Mouse (Mus musculus): ENCODE results near the gene Osbpl9. TPM values are rescaled to one million over a fixed set of nuclear protein-coding genes. Genes with fewer than 3 reads are reported as not detected.

Osbpl9 gene
- polyA plus RNA-seq, 1 experiment from 2014 or later: 64.1 TPM

DNA sequence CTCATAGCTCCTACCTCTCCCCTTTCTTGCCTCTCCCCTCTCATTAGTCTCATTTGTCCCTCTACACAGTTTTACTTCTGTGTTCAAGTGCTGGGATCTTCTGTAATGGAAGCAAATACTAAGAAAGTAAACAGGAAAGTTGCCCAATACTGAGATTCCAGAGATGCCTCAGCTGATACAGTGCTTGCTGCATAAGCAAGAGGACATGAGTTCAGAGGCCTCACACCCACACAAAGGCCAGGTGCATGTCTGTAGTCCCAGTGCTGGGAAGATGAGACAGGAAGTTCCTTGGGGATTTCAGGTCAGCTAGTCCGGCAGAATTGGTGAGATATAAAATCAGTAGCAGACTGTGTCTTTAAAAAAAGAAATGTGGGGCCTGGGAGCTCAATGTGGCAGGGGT is 2.3 kb upstream of the Osbpl9 start:
- Histone ChIP-seq H3K9ac (no peak overlapping the region), H3K4me3 (replicated peaks) (no peak overlapping the region), H3K4me2 (replicated peaks) (no peak overlapping the region), H3K27me3 (no peaks in the 10 kb centered on the region), H3K36me3 (no peaks in the 10 kb centered on the region), H3K4me1 (peaks cover 7% of the 10 kb centered on the region; the same call in 1 of the 2 replicates), H3K27ac (replicated peaks) (no peak overlapping the region), H3K9me3 (replicated peaks) (no peaks in the 10 kb centered on the region)
- WGBS: 62% methylated on average over 1 of the region's 1 CpGs
- no peak for ATAC-seq (ENCODE audit: insufficient number of reproducible peaks, low FRiP score, low TSS enrichment, low read depth)

DNA sequence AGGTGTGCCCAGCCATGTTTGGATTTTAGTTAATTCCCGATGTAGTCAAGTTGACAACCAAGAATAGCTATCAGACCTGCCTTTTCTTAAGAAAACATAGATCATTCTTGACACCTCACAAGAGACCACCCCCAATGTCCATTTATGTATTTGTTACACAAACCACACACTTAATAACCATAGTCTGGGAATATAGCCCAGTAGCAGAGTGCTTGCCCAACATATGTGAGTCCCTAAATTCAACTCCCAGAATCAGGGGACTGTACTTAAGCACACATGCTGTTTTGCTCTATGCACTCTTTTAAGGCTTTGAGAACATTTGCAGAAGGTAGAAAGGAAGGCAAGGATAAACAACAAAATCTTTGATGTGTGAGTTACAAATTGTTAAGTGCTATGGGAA is 1.9 kb upstream of the Osbpl9 start:
- WGBS: 83% methylated on average over 1 of the region's 1 CpGs
- no peak overlapping the region for H3K4me2 ChIP-seq (replicated peaks)
- no peak overlapping the region for H3K9ac ChIP-seq
- H3K4me3 ChIP-seq (replicated peaks): no peak overlapping the region
- no peaks in the 10 kb centered on the region for H3K27me3 ChIP-seq
- no peaks in the 10 kb centered on the region for H3K36me3 ChIP-seq
- H3K4me1 ChIP-seq: peaks cover 7% of the 10 kb centered on the region; the same call in 1 of the 2 replicates
- no peak for ATAC-seq (ENCODE audit: insufficient number of reproducible peaks, low FRiP score, low TSS enrichment, low read depth)
- no peaks in the 10 kb centered on the region for H3K9me3 ChIP-seq (replicated peaks)
- H3K27ac ChIP-seq (replicated peaks): no peak overlapping the region

DNA sequence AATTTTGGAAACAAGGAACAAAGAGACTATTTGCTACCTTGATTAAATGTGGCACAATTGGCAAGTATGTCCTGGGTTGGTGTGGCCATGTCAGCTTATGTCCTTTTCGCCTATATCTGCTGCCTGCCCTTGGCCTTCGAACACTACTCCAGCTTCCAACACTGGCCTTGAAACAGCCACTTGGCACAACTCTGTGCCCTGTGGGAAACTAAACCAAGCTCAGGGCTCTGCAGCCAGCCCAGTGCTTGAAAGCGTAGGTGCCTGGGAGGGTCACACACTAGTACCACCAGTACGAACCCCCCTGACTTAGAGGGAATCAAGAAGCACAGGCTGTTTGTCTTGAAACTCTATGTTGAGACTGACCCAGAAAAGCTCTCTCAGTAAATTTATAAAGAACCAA is 3.0 kb downstream of the Osbpl9 start:
- peaks cover 4% of the 10 kb centered on the region; the same call in 1 of the 2 replicates for H3K36me3 ChIP-seq
- 95% methylated on average over 4 of the region's 4 CpGs for WGBS

DNA sequence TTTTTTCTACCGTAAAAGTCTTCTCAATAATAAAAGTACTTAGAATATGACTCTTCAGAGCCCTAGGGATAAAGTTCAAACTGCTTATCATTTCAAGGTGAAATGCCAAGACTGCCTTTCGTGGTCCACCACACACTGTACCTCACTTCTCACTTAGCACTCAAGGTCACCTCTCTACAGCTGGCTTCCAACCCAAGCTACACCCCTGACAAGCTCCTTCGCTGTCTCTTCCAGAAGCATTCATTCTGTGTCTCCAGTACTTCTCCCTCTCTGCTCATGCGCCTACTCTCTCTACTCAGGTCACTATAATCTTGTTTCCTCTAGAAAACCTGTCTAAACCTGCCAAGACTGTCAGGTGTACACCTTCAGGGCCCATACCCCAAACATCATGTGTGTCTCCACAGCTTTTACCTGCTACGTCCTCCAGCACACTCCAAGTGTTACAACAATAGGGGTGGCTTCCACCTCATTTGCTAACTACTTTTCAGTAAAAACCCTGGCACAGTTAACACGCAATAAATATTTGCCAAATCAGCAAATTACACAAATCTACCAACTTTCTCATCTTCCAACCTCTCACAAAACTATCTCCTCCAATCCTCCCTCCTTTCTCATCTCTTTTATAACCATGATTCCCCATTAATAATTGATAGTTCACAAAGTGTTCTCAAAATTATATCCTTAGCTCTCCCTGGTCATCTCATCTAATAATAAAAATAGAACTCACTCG is 6.0 kb downstream of the Osbpl9 start:
- H3K9me3 ChIP-seq (replicated peaks): no peaks in the 10 kb centered on the region
- WGBS: 76% methylated on average over 7 of the region's 7 CpGs
- peaks cover 4% of the 10 kb centered on the region; the same call in 1 of the 2 replicates for H3K36me3 ChIP-seq
- no peak for ATAC-seq (ENCODE audit: insufficient number of reproducible peaks, low FRiP score, low TSS enrichment, low read depth)
- no peak overlapping the region for H3K27ac ChIP-seq (replicated peaks)
- H3K4me3 ChIP-seq (replicated peaks): no peak overlapping the region
- H3K4me1 ChIP-seq: peaks cover 7% of the 10 kb centered on the region
- no peaks in the 10 kb centered on the region for H3K27me3 ChIP-seq
- H3K4me2 ChIP-seq (replicated peaks): no peak overlapping the region
- H3K9ac ChIP-seq: no peak overlapping the region

More for the DNA sequence above, 3.0 kb downstream of the Osbpl9 start:
- Histone ChIP-seq H3K4me3 (replicated peaks) (no peak overlapping the region), H3K27ac (replicated peaks) (no peak overlapping the region), H3K9ac (no peak overlapping the region), H3K4me2 (replicated peaks) (no peak overlapping the region), H3K9me3 (replicated peaks) (no peaks in the 10 kb centered on the region), H3K4me1 (peaks cover 10% of the 10 kb centered on the region), H3K27me3 (no peaks in the 10 kb centered on the region)
- ATAC-seq (ENCODE audit: insufficient number of reproducible peaks, low FRiP score, low TSS enrichment, low read depth): no peak

DNA sequence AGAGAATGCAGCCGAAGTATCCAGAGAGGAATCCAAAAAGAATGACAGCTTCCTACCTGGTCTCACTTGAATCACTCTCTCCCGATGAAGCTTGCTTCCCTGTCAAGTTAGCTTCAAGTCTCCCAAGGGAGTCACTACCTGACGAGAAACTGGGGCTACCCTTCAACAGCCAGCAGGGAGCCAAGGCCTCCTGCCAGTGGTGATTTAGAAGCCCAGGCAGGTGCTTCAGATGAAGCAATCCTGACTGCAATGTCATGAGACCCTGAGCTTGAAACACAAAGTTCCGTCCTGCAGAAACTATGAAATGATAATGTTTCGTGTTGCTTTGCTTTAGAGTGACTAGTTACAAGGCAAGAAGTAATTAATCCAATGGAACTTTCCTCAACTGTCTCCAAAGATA is 8.2 kb downstream of the Osbpl9 start:
- Histone ChIP-seq H3K36me3 (peaks cover 4% of the 10 kb centered on the region; the same call in 1 of the 2 replicates), H3K27ac (replicated peaks) (no peak overlapping the region), H3K27me3 (no peaks in the 10 kb centered on the region), H3K4me3 (replicated peaks) (no peak overlapping the region), H3K9ac (no peak overlapping the region), H3K9me3 (replicated peaks) (no peaks in the 10 kb centered on the region), H3K4me2 (replicated peaks) (no peak overlapping the region), H3K4me1 (peaks cover 3% of the 10 kb centered on the region; the same call in 1 of the 2 replicates)
- no peak for ATAC-seq (ENCODE audit: insufficient number of reproducible peaks, low FRiP score, low TSS enrichment, low read depth)
- 82% methylated on average over 5 of the region's 5 CpGs for WGBS

DNA sequence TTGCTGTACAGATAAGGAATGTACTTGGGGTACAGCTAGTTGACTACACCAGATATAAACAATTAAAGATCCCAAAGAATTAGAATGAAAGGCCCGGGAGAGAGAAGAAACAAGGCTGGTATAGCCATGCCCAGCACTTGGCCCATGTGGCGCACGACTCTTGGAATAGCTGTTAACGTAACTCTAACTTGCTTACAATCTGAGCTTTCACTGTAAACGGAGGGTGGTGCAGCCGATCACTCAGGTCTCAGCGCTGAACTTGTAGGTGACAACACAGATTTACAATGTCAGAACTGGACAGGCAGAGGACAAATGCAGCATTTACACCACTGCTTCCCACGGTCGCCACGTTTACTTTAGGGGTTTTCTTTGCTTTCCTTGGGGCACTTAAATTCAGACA is 10.5 kb downstream of the Osbpl9 start:
- H3K4me2 ChIP-seq (replicated peaks): no peak overlapping the region
- H3K9ac ChIP-seq: no peak overlapping the region
- ATAC-seq (ENCODE audit: insufficient number of reproducible peaks, low FRiP score, low TSS enrichment, low read depth): no peak
- H3K4me1 ChIP-seq: peaks cover 1% of the 10 kb centered on the region; the same call in 1 of the 2 replicates
- 73% methylated on average over 10 of the region's 10 CpGs for WGBS
- no peaks in the 10 kb centered on the region for H3K9me3 ChIP-seq (replicated peaks)
- no peak overlapping the region for H3K27ac ChIP-seq (replicated peaks)
- no peak overlapping the region for H3K4me3 ChIP-seq (replicated peaks)
- H3K36me3 ChIP-seq: no peaks in the 10 kb centered on the region
- H3K27me3 ChIP-seq: no peaks in the 10 kb centered on the region

DNA sequence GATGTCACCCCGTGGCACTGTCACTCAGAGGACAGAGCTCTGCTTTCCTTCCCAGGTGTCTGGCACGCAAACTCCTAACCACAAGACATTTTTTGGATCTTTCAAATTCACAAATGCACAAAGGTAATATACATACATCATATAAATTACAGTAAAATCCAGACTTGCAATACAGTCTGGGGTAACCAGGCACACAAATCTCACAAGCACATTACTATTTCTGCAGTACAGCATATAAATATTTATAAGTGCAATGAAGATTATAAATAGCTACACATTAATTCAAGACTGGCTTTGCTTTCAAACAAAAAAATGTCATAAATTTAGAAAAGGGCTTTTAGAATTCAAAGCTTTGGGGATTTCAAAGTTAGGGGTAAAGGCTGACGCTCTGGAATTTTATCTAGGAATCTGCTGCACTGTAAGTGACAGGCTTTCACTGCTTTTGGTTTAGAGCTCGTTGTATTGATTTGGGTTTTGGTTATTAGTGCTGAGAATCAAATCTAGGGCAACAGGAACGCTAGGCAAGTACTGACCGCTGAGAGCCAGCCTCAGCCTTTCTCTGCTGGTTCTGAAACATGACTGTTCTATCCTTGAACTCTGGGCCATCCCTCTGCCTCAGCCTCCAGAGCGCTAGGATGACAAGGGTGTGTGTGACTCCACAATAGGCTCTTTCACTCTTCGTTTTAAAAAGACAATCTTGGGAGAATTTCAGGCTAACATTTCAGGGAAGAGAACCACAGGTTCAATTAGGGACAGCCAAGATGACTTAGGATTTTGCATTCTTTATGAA is 16.3 kb downstream of the Osbpl9 start:
- no peak for ATAC-seq (ENCODE audit: insufficient number of reproducible peaks, low FRiP score, low TSS enrichment, low read depth)
- Histone ChIP-seq H3K9ac (no peak overlapping the region), H3K4me3 (replicated peaks) (no peak overlapping the region), H3K9me3 (replicated peaks) (no peaks in the 10 kb centered on the region), H3K27ac (replicated peaks) (no peak overlapping the region), H3K4me2 (replicated peaks) (no peak overlapping the region), H3K4me1 (no peaks in the 10 kb centered on the region), H3K36me3 (no peaks in the 10 kb centered on the region), H3K27me3 (no peaks in the 10 kb centered on the region)
- WGBS: 62% methylated on average over 8 of the region's 8 CpGs

DNA sequence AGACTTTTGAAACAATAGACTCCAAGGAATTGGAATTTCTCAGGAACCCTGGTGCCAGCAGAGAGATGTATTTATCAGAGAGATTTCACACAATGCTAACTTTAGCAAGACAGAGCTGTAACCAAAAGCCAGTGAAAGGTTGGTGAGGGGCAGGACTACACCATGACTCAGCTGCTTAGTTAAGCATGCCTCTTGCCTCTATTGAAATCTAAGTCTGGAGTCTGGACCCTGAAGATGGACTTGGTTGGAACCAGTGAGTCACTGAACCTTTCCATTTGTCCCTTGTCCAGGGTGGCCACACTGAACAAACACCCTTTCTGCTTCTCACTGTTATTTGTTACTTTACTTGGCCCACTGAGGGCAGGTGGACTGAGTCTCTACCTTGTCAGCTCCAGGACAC is 26.4 kb downstream of the Osbpl9 start:
- no peaks in the 10 kb centered on the region for H3K36me3 ChIP-seq
- no peaks in the 10 kb centered on the region for H3K9me3 ChIP-seq (replicated peaks)
- H3K4me1 ChIP-seq: peaks cover 17% of the 10 kb centered on the region
- H3K4me2 ChIP-seq (replicated peaks): no peak overlapping the region
- ATAC-seq (ENCODE audit: insufficient number of reproducible peaks, low FRiP score, low TSS enrichment, low read depth): no peak
- H3K4me3 ChIP-seq (replicated peaks): no peak overlapping the region
- no peak overlapping the region for H3K9ac ChIP-seq
- H3K27me3 ChIP-seq: no peaks in the 10 kb centered on the region
- H3K27ac ChIP-seq (replicated peaks): no peak overlapping the region

DNA sequence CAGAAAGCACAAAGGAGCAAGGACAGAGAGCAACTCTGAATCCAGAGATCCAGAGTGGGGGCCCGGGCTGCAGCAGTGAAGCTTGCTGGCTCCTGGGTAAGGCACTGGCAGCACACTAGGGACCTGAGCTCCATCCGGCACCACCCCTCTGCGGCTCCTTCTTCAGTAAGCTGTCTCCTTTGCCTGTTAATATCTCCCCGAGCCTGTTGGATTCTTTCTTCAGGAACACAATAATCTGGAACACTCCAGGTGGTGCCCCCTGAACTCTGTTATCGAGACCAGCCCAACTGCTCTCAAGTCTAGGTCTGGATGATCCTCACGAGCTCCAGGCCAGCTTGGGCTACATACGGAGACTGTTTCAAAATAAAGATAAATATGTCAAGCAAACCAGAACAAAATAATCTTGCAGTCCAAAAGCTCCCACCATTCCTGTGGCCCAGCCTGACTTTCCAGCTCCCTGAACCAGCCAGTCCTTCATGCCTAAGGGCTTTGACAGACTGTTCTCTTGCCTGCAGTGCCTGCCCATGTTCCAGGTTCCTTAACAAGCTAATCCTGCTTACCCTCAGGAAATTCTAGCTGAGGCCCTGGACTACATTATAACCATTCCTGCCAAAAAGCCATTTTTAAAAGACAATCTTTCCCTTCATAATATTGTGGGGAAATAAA is 28.2 kb downstream of the Osbpl9 start:
- ATAC-seq (ENCODE audit: insufficient number of reproducible peaks, low FRiP score, low TSS enrichment, low read depth): peak; percentile 57; the same call in 1 of the 2 replicates
- peaks cover 17% of the 10 kb centered on the region for H3K4me1 ChIP-seq
- no peak overlapping the region for H3K9ac ChIP-seq
- 26% methylated on average over 7 of the region's 7 CpGs for WGBS
- no peak overlapping the region for H3K4me3 ChIP-seq (replicated peaks)
- H3K27me3 ChIP-seq: no peaks in the 10 kb centered on the region
- H3K4me2 ChIP-seq (replicated peaks): peak overlapping the region; percentile 29
- H3K36me3 ChIP-seq: no peaks in the 10 kb centered on the region
- H3K27ac ChIP-seq (replicated peaks): peak overlapping the region; percentile 89
- H3K9me3 ChIP-seq (replicated peaks): no peaks in the 10 kb centered on the region

DNA sequence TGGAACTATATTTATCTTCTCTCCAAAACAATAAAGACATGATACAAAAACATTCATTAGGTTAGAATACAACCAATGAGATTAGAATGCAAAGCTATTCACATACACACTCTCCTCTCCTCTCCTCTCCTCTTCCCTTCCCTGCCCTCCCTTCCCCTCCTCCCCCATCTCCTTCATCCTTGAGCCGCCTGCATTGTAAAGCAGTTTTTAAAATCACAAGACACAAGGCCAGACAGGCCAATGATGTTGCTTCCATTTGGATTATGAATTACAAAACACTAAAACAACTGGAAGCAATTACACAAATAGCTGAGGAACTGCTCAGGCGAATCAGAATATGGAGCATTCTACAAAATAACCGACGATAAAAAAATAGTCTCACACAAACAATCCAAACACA is 28.7 kb downstream of the Osbpl9 start:
- 26% methylated on average over 4 of the region's 4 CpGs for WGBS
- Histone ChIP-seq H3K4me1 (peaks cover 17% of the 10 kb centered on the region), H3K4me2 (replicated peaks) (peak overlapping the region; percentile 29), H3K36me3 (no peaks in the 10 kb centered on the region), H3K9ac (no peak overlapping the region), H3K9me3 (replicated peaks) (no peaks in the 10 kb centered on the region), H3K27me3 (no peaks in the 10 kb centered on the region), H3K27ac (replicated peaks) (peak overlapping the region; percentile 89), H3K4me3 (replicated peaks) (no peak overlapping the region)
- no peak for ATAC-seq (ENCODE audit: insufficient number of reproducible peaks, low FRiP score, low TSS enrichment, low read depth)

DNA sequence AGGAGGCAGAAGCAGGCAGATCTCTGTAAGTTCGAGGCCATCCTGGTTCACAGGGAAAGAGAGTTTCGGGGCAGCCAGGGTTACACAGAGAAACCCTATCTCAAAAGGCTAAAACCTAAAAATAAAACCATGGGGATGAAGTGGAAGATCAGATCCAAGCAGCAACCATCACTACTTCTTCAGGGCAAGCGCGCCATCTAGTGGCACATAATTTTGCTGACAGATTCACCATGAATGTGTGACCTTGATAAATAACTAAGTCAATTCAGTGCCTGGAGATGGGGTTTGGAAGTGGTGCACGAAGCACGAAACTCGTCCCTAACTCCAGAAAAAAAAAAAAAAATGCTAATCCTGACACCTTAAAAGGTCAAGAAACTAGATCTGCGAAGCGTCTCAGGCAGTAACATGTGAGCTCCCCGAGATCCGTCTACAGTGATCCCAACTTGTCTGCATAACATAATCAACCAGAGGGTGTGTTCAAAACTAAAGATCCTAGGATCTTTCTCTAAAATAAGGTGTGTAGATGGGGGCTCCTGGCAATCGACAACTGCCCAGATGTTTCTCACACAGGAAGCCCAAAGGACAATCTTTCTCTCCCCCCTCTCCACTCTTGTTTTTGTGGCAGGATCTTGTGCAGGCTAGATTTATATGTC is 36.4 kb downstream of the Osbpl9 start:
- Histone ChIP-seq H3K27ac (replicated peaks) (no peak overlapping the region), H3K4me2 (replicated peaks) (no peak overlapping the region), H3K27me3 (no peaks in the 10 kb centered on the region), H3K4me1 (no peaks in the 10 kb centered on the region), H3K9me3 (replicated peaks) (no peaks in the 10 kb centered on the region), H3K9ac (no peak overlapping the region), H3K4me3 (replicated peaks) (no peak overlapping the region), H3K36me3 (no peaks in the 10 kb centered on the region)
- WGBS: 30% methylated on average over 12 of the region's 12 CpGs
- no peak for ATAC-seq (ENCODE audit: insufficient number of reproducible peaks, low FRiP score, low TSS enrichment, low read depth)
